Mouse (Mus musculus) spleen, postnatal 36 days (tissue): Measurements from ENCODE around the gene Scaf4.
"Not testable (repeated sequence)": the region's sequence is repeated elsewhere in the genome, so short reads cannot be mapped to it uniquely, and the experiment has no call there.

Experiments
- DNase-seq, 2 experiments: peaks; one replicate each; pipeline ENCODE4 v3.0.0; 2022; ENCODE audit warnings: low spot score in 2 of 2, mixed read lengths in 1 of 2

The Scaf4 gene

DNA sequence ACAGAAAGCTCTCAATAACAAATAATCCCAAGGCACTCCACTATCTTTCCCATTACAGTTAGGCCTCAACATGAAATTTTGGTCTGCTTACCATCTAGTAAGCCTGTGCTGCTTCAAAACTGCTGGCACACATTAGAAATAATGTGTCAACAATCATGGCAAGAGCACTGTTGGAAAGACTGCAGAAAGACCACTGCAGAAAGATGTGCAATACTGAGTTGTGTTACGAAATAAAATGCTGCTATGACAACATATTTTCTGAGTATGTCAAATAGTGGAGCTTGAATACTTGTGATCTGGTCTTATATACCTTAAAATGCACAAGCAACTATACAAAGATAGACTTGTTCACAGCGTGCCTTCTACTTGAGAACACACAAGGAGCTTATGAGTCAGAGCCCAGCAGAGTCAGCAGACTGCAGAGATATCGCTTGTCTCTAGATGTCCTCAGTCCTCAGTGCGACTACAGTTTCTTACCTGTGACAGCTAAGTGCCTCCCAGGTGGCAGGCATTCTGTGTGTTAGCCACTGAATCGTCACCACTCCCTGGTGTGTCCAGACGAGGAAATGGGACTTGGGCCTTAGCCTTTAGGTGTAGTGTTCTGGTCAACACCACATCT, 45.1 kb downstream of the Scaf4 start:
- no peak for DNase-seq

DNA sequence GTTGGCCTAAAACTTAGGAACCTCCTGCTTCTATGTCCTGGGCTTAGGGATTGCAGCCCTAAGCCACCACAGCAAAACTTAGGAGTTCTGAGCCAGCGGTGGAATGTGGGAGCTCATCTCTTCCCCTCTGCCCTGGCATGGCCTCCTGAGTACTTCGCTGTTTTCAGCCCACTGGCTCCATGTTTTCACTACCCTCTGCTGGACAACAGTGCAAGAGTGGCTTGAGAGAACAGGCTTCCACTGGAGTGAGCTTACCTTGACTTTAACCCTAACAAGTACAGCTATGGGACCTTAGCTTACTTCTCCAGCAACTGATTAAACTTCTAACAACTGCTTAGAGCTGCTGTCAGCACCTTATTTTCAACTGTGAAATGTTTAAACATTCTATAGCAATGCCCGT, 49.1 kb downstream of the Scaf4 start:
- DNase-seq, result no peak

DNA sequence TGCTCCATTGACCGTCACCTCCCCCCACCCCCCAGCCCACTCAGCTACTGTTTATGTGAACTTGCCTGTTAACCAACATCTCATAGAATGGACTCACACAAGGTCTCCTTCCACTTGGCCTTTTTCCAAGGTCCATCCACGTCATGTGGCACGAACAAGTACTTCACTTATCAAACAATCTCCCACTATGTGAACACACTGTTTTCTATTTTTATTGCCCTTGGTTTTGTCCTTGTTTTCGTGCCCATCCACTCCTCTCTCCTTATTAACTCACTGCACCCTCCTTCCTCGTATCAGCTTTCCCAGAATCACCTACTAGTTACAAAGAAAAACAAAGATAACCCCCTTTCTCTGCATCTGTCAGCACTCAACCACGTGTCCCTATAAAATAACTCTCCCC, 49.7 kb downstream of the Scaf4 start:
- DNase-seq, result no peak

DNA sequence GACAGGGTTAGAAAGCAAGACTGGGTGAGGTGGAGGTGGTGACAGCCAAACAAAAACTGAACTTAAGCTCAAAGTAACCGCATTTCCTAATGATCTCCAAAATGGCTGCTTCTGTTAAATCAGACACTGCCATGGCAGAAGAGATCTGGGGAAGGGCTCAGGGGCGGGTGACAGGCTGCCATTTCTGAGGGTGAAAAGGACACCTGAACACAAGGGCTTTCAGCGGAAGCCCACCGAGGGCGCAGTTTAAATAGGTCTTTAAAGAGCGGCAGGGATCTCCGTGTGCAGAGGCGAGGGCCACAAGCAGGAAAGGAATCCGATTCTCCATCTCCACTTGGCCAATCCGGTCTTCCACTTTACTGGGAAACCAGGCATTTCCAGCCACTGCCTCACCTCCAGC, 50.6 kb downstream of the Scaf4 start:
- no peak for DNase-seq

DNA sequence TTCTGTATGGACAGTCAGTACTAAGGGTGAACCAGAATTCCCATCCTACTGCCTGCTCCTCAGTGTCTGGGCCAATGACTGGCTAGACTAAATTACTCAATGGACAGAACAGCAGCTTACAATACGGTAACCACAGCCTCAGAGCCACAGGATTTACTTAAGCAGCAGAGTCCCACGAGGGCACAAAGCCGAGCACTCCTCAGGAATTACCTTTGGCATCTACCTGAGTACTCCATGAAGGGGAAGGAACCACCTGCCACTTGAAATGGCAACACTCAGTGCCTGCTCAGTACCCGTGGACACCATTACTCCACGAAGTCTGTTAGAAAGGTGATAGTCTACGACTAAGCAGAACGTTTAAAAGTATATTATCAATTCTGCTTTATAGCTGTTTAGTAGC, 53.0 kb downstream of the Scaf4 start:
- DNase-seq, result no peak

DNA sequence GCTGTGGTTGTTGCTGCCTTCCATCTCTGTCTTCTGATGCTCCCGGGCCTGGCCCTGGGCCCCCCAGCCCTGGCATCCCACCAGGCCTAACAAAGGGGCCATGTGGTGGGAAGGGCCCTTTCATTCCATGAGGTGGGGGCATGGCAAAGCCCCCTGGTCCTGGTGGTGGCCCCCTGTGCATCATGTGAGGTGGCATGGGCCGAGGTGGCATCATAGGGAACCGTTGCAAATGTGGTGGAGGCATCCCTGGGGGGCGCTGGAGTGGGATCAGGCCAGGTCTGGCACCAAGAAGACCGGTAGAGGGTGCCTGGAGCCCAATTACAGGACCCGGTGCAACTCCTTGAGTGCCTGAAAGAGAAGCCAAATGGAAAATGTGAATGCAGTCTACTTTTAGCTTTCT, 54.4 kb downstream of the Scaf4 start:
- DNase-seq, result no peak

DNA sequence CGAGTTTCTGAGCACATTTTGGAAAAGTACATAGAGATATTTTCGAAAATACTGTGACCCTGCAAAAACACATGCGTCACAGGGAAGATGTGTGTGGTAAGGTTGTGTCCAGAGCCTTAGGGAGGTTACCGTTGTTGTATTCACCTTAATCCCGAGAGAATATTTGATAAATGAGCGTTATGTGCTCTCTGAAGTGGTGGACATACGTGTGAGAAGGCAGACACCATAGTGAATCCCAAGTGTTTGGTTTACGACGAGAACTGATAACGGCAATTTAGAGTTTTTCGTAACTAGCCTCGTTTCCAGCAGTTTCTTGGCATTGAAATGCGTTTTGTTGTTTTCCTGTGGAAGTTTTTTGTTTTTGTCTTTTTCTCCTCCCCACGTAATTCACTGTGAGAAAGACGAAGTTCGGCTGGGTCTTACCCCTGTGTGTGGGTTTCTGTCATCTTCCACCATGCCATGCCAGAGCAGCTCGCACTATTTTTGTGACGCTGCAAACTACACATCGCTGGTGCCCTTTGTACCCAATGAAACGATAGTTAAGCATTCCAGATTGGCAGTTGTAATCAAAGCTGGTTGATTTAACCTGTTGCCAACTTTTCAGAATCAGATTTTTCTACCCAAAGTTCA, 62.7 kb downstream of the Scaf4 start:
- no peak for DNase-seq

DNA sequence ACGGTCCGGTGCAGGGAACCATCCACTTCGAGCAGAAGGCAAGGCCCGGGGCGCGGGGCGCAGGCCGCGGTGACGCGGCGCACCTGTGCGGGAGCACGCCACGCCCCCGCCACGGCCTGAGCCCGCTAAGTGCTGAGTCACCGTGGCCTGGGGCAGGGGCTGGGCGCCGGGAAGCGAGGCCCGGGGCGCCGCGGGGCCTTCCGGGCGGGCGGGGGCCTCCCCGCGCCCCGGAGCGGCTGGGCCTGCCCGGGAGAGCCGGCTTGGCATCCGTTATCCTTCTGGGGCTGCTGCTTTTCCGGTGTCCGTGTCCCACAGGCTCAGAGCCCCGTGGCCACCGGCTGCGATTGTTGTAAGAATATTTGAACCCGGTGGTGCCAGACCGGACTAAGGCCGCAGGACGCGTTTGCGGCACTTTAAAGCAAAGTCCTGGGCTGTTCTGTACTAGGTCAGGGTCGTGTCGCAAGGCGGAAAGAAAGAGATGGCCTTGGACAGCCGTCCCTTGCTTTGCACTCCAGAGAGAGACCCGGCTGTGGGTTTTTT, 63.3 kb downstream of the Scaf4 start:
- DNase-seq, result no peak

DNA sequence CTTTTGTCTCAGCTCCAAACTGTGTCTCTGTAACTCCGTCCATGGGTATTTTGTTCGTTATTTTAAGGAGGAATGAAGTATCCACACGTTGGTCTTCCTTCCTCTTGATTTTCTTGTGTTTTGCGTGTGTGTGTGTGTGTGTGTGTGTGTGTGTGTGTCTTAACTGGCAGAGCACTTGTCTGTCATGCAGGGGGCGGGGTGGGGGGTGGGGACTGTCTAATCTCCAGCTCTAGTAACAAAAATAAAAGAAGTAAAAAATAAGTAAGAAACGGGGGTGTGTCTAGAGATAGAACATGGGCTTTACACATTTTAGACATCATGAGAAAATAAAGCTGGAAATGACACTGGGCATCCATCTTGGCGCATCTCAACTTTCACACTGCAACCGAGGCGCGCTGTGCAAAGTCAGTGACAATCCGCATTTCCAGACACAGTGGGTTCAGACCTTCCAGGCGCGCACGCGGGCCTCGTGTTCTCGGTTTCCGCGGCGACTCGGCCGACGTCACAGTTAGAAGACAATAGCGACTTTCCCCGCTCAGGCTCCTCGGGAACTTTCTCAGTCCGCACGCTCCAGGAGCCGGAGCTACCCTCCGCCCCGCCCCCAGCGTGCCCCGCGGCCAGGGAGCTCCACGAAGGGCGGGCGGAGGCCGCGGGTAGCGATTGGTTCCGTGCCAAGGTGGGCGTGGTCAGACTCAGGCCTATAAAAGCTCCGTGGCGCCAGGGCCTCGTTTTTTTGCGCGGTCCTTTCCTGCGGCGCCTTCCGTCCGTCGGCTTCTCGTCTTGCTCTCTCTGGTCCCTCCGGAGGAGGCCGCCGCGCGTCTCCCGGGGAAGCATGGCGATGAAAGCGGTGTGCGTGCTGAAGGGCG, 64.0 kb downstream of the Scaf4 start, which contains the start of gene Sod1:
Gene Sod1 (plus strand): TSS at position 729 of the 866 bp plus-strand sequence.
- DNase-seq, result peak; percentile 94

DNA sequence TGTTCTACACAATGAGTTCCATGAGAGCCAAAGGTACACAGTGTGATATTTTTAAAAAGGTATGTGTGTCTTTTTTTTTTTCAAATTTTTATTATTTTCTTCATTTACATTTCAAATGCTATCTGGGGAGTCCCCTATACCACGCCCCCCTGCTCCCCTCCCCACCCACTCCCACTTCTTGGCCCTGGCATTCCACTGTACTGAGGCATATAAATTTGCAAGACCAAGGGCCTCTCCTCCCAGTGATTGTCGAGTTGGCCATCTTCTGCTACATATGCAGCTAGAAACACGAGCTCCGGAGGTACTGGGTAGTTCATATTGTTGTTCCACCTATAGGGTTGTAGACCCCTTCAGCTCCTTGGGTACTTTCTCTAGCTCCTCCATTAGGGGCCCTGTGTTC, 64.9 kb downstream of the Scaf4 start:
- not testable (repeated sequence) for DNase-seq

DNA sequence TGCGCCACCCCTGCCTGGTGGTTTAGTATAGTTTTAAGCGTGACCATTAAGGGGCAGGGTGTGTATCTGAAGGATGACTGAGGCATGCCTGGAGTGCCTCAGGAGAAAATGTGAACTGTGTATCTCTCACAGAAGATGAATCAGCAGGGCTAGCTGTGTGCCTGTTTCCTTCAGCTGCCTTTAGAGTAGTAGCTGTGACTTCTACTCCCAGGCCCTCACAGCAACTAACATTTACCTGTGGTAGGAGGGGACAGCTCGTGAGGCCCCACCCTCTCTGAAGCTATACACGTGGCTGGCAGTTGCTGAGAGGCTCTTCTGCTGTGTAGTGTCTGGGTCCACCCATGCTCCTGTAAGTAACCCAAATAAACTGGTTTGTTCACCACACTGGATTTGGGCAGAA, 66.4 kb downstream of the Scaf4 start:
- DNase-seq, result no peak

DNA sequence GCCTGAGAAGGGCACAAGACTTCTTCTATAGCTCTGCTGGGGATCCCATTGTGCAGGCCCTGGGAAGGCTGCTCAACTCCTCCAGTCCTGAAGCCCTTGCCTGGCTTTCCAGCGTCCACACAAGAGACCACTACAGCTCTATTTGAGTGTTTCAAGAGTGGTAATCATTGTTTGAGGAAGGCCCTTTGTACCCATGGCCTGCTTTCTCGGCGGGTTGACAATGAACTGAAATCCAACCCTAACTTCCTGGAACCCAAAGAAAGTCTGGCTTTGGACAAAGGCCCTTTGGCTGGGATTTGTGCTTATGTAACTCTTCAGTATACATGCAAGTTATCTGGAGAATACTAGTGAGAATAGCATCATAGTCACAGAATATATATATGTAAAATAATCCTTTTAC, 66.9 kb downstream of the Scaf4 start:
- DNase-seq, result no peak

DNA sequence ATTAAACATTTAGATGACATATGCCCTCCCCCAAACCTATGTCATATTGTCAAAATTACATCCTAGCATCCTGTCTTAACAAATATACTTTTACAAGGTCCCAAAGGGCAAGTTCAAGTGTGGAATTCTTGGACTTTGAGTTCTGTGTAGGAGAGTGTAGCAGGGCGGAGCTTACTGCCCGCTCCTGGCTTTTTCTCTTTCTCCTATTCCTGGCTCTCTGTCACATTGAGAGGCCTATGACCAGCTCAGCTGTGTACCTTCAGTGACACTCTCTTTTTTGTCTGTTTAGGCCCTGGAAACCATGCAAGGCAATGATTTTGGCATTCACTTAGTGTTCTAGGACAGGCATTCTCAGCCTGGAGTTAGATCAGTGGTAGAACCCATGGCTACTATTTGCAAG, 67.9 kb downstream of the Scaf4 start:
- no peak for DNase-seq

DNA sequence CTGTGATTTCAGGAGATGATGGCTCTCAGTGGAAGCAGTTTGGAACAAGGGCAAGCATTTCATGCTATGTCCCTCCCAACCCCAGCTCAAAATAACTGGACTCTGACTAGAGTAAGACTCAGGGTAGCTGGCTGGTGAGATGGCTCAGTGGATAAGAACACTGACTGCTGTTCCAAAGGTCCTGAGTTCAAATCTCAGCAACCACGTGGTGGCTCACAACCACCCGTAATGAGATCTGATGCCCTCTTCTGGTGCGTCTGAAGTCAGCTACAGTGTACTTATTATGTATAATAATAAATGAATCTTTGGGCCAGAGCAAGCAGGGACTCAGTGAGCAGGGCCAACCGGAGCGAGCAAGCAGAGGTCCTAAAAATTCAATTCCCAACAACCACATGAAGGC, 68.4 kb downstream of the Scaf4 start:
- not testable (repeated sequence) for DNase-seq

DNA sequence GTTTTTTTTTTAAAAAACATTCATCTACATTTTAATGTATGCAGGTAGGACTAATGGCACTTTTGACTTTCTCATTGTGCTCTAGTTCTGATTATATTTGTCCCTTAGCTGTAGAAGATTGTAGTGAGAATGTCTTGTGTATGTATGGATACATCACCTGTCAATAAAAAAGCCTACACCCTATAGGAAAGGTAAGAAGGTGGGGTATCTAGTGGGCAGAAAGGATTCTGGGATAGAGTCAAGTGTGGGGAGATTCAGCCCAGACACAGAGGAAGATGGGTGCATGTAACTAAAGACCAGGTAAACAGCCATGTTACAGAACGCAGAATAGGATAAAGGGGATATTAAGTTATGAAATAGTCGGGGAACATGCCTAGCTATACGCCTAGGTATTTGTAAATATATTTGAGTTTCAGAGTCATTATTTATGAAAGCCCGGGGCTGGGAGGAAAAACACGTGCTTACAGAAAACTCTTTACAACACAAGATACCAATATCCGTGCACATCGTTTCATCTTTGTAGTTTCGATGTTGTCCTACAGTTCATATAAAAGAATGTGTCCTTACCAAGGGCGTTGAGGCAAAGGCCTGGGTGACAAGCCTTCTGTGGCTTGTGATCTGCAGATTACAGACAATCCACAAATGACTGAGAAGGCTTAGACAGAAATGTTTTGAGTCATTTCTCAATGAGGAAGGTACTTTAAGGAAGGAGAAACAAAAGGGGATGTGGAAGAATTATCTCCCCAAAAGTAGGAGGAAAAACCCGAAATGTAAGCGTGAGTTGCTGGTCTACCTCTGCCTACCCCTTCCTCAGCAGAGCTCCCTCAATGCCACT, 69.4 kb downstream of the Scaf4 start:
- DNase-seq, result no peak

DNA sequence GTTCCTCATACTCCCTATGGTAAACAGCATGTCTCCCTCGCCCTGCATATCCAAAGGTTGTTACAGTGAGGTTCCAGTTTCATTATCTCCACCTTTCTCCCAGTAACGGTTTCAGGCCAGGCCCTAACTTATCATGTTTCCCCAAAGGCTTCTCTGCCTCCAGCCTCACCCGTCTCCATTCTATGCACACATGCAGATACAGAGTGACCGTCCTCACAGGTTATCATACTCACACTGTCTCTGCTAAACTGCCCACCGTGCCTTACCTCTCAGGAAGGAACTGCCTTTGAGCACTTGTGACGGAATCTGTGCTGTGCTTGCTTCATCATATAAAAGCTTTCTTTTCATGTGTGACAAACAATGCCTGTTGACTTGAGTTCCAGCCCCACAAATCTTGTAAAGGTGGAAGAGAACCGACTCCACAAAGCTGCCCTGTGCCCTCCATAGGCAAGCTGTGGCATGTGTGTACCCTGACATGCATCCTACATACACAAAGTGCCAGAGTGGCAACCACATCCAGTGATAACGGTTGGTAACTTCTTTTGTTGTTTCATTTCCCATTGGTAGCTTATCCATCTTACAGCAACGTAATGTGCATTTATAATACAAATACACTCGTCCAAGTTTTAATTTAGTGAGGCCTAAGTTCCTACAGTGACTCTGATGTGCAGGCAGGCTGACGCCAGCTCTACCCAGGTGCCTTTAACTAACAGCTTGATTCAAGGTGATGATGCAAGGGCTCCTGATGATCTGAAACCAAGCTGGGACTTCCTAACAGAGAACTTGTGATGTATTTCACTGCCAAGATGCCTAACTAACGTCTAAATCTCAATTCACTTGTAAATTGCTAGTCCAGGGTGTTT, 70.6 kb downstream of the Scaf4 start:
- peak; percentile 27 to 49 for DNase-seq

DNA sequence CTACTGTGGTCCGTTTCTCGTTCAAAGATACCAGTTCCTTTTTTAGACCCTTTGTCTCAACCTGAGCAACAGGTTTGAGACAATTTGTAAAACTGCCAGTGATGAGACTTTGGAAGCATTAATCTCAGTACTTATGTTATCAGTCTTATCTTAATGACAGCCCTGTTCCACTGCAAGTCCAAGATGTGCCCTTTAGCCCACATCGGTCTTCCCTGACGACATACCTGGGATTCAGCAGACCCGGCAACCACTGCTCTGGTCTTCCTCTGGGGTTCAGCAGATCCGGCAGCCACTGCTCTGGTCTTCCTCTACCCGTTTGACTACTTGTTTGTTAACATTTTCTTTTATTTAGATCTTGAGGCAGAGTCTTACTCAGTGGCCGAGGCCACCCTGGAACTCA, 72.5 kb downstream of the Scaf4 start:
- DNase-seq, result no peak

DNA sequence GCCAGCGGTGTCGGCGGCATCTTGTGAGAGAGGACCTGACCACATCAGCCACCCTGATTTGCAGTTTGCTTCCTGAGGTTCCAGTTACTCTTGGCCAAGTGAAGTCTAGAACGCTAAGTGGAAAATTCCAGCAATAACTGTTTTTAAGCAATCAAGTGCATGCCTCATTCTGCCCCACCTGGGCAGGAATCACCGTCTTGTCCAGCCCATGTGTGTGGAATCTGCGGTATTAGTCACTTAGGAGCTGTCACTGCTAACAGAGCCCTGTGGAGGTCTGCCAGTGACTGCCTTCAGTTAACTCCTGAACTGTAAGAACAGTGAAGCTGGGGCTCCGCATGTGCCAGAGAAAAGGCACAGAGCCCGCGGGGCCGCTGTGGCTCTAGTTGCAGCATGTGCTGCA, 73.6 kb downstream of the Scaf4 start:
- DNase-seq, result no peak

DNA sequence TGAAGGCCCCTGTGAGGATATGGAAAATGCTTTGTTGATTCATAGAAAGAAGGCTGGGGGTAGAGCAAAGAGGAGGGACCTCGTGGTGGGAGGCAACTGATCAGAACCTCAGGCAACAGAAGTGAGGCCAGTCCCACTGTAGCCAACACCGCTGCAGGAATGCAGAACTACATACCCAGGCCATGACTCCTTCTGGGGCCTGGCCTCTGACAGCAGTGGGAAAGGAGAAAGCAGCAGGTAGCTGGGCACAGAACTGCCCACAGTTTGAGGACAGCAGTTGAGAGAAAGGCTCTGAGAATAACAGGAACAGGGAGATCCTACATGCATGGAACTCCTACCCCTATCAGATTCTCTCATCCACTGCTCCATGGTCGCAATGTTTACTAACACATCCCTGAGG, 75.3 kb downstream of the Scaf4 start:
- no peak for DNase-seq

DNA sequence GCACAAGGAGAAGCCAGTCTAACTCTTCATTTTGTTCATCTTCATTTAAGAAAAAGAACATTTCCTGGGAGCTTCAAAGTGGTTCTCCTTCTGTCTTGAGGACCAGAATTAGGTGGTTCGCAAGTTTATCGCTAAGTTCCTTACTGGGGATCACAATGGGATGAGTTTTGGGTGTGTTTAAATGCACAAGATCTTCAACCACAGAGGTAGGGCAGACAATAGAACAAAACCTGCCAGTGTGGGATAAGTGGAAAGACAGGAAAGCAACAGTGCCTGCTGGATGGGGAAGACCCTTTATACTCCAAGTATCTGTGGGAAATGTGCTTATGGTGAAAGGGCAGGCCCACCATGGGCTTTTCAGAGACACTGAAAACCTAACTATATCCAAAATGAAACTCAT, 79.4 kb downstream of the Scaf4 start:
- DNase-seq, result no peak
